Mouse (Mus musculus) stomach, postnatal 0 days (tissue): Measurements from ENCODE around the gene Anxa6. TPM values are rescaled to one million over a fixed set of nuclear protein-coding genes. Genes with fewer than 3 reads are reported as not detected.
"Not testable (repeated sequence)": the region's sequence is repeated elsewhere in the genome, so short reads cannot be mapped to it uniquely, and the experiment has no call there.

Experiments
- ATAC-seq: fragments of 200-750 bp; cut with Nextera tagmentation; 2 replicates; pipeline ENCODE4 v1.8.0; 2017; ENCODE audit not compliant: low FRiP score, low TSS enrichment
- DNase-seq: peaks from one replicate; pipeline ENCODE4 v3.0.0-alpha.2; 2016; ENCODE audit warnings: low spot score
- H3K27ac ChIP-seq: fragments of 300-500 bp; sonication (generic); replicated peaks from 2 replicates; pipeline ENCODE4 v1.5.1; 2014; ENCODE audit warnings: mild to moderate bottlenecking, control low read depth
- H3K27me3 ChIP-seq: fragments of 300-500 bp; sonication (generic); 2 replicates; pipeline ENCODE4 v1.6.1; 2014; ENCODE audit warnings: low read length; ENCODE audit not compliant: control insufficient read depth, insufficient read depth
- H3K36me3 ChIP-seq: fragments of 300-500 bp; sonication (generic); 2 replicates; pipeline ENCODE4 v1.6.1; 2014; ENCODE audit warnings: low read length, mixed read lengths; ENCODE audit not compliant: control insufficient read depth, insufficient read depth
- H3K4me1 ChIP-seq: fragments of 300-500 bp; sonication (generic); replicated peaks from 2 replicates; pipeline ENCODE4 v1.6.1; 2014; ENCODE audit warnings: antibody characterized with exemption; ENCODE audit not compliant: control insufficient read depth, insufficient read depth
- H3K4me2 ChIP-seq: fragments of 300-500 bp; sonication (generic); replicated peaks from 2 replicates; pipeline ENCODE4 v1.6.1; 2014; ENCODE audit warnings: low read depth, mild to moderate bottlenecking, control low read depth, moderate library complexity
- H3K4me3 ChIP-seq: fragments of 300-500 bp; sonication (generic); 2 replicates; pipeline ENCODE4 v1.5.1; 2014; ENCODE audit warnings: low read depth, low read length, control low read depth
- H3K9ac ChIP-seq: fragments of 300-500 bp; sonication (generic); 2 replicates; pipeline ENCODE4 v1.6.1; 2014; ENCODE audit warnings: mild to moderate bottlenecking, low read length, control low read depth, mixed read lengths
- H3K9me3 ChIP-seq: fragments of 300-500 bp; sonication (generic); 2 replicates; pipeline ENCODE4 v1.6.1; 2016; ENCODE audit warnings: low read length; ENCODE audit not compliant: control insufficient read depth
- CTCF ChIP-seq: IDR thresholded peaks from 2 replicates; pipeline ENCODE4 v1.5.1; 2016; ENCODE audit warnings: antibody characterized with exemption, low read depth, mild to moderate bottlenecking, moderate library complexity
- EP300 ChIP-seq: optimal IDR thresholded peaks from 2 replicates; pipeline ENCODE3; 2016; ENCODE audit warnings: antibody characterized with exemption
- WGBS: fragments of 180-500 bp; shearing (Covaris S2); extraction: QIAGEN DNeasy Blood & Tissue Kit; methylation state at CpG from one replicate; pipeline ENCODE4 v1.1.7; 2014; 5-methylcytosine and 5-hydroxymethylcytosine counted together
- polyA plus RNA-seq: library from polyadenylated mRNA; unstranded; fragments of >200 nt; fragmentation: Nextera tagmentation; extraction: Ambion mirVana; gene quantifications from 2 replicates; pipeline ENCODE4 v1.2.1, GENCODE M21; 2015

Gene Anxa6
- polyA plus RNA-seq, 1 experiment from 2014 or later = 141 TPM

GRCm38 (mm10) chr11:54956912-54957311 is 76.3 kb downstream of the Anxa6 start:
- Histone ChIP-seq H3K9me3 (no peaks in the 10 kb centered on the region), H3K4me1 (peaks cover 6% of the 10 kb centered on the region; the same call in 1 of the 2 replicates), H3K4me2 (no peak overlapping the region), H3K27me3 (no peaks in the 10 kb centered on the region), H3K27ac (no peak overlapping the region), H3K36me3 (no peaks in the 10 kb centered on the region), H3K9ac (no peak overlapping the region), H3K4me3 (no peak overlapping the region)
- TF ChIP-seq CTCF = no peak
- DNase-seq = no peak
- WGBS = 68% methylated on average over 7 of the region's 7 CpGs
- ATAC-seq = no peak

- H3K36me3 ChIP-seq = no peaks in the 10 kb centered on the region
- peak overlapping the region; percentile 62 for H3K4me2 ChIP-seq
- peak overlapping the region; percentile 90 for H3K9ac ChIP-seq
- peaks cover 6% of the 10 kb centered on the region; the same call in 1 of the 2 replicates for H3K4me1 ChIP-seq
- H3K27me3 ChIP-seq = no peaks in the 10 kb centered on the region
- WGBS = under 1% methylated on average over 59 of the region's 59 CpGs
- DNase-seq (peak; percentile 98), ATAC-seq (peak; percentile 95)
- H3K4me3 ChIP-seq = peak overlapping the region; percentile 85
- TF ChIP-seq CTCF = no peak; the same call in 1 of the 2 replicates
- TF ChIP-seq EP300 = no peak
- peak overlapping the region; percentile 94 for H3K27ac ChIP-seq
- H3K9me3 ChIP-seq = no peaks in the 10 kb centered on the region
Measured at GRCm38 (mm10) chr11:54955735-54956480, 77.3 kb downstream of the Anxa6 start.

GRCm38 (mm10) chr11:54955400-54955734 is 77.9 kb downstream of the Anxa6 start:
- not testable (repeated sequence) for ATAC-seq, DNase-seq, H3K27me3 ChIP-seq, H3K4me1 ChIP-seq, H3K36me3 ChIP-seq, H3K9me3 ChIP-seq
- Histone ChIP-seq H3K4me3 (peak overlapping the region; percentile 85), H3K4me2 (peak overlapping the region; percentile 62), H3K27ac (peak overlapping the region; percentile 94), H3K9ac (peak overlapping the region; percentile 90)
- WGBS = 35% methylated on average over 10 of the region's 10 CpGs

GRCm38 (mm10) chr11:54954716-54955115 is 78.5 kb downstream of the Anxa6 start:
- Histone ChIP-seq H3K27me3 (no peaks in the 10 kb centered on the region), H3K27ac (no peak overlapping the region), H3K4me3 (no peak overlapping the region), H3K36me3 (no peaks in the 10 kb centered on the region), H3K4me1 (peaks cover 6% of the 10 kb centered on the region; the same call in 1 of the 2 replicates), H3K9me3 (no peaks in the 10 kb centered on the region), H3K4me2 (peak overlapping the region; percentile 62), H3K9ac (no peak overlapping the region)
- ATAC-seq = no peak
- no peak for DNase-seq
- no peak for TF ChIP-seq CTCF
- no peak for TF ChIP-seq EP300
- WGBS = 82% methylated on average over 8 of the region's 8 CpGs

GRCm38 (mm10) chr11:54953993-54954446 is 79.2 kb downstream of the Anxa6 start:
- DNase-seq = no peak
- H3K9me3 ChIP-seq = no peaks in the 10 kb centered on the region
- 0 out of 2 replicates have a peak overlapping the region, but pooled peaks have one; percentile 4 for H3K27ac ChIP-seq
- TF ChIP-seq EP300 (no peak), CTCF (no peak)
- H3K27me3 ChIP-seq = no peaks in the 10 kb centered on the region
- WGBS = 39% methylated on average over 9 of the region's 9 CpGs
- no peak for ATAC-seq
- peaks cover 6% of the 10 kb centered on the region; the same call in 1 of the 2 replicates for H3K4me1 ChIP-seq
- H3K4me3 ChIP-seq = no peak overlapping the region
- H3K9ac ChIP-seq = peak overlapping the region; percentile 36; the same call in 1 of the 2 replicates
- 0 out of 2 replicates have a peak overlapping the region, but pooled peaks have one; percentile 0 for H3K4me2 ChIP-seq
- H3K36me3 ChIP-seq = no peaks in the 10 kb centered on the region

- no peak overlapping the region for H3K4me2 ChIP-seq
- 0 out of 2 replicates have a peak overlapping the region, but pooled peaks have one; percentile 13 for H3K9ac ChIP-seq
- H3K27ac ChIP-seq = no peak overlapping the region
- 0 out of 2 replicates have a peak, but pooled peaks cover 3% of the 10 kb centered on the region for H3K4me1 ChIP-seq
- H3K27me3 ChIP-seq = no peaks in the 10 kb centered on the region
- ATAC-seq (no peak), DNase-seq (no peak)
- no peak overlapping the region for H3K4me3 ChIP-seq
- WGBS = 66% methylated on average over 6 of the region's 6 CpGs
- no peaks in the 10 kb centered on the region for H3K36me3 ChIP-seq
- TF ChIP-seq EP300 (no peak), CTCF (no peak)
- H3K9me3 ChIP-seq = no peaks in the 10 kb centered on the region
Measured at GRCm38 (mm10) chr11:54952651-54953050, 80.6 kb downstream of the Anxa6 start.
